Mouse (Mus musculus) heart, postnatal 36 days (tissue): Measurements from ENCODE around the gene Tbc1d25. TPM values are rescaled to one million over a fixed set of nuclear protein-coding genes. Genes with fewer than 3 reads are reported as not detected.

Experiments
- DNase-seq, 2 experiments: peaks; one replicate each; pipeline ENCODE4 v3.0.0; 2021 to 2022
- intact Hi-C: fragments of 180-260 bp; cut with DNase I; formaldehyde crosslinking; loops from one replicate; pipeline ENCODE4 v1.15.1; 2025
- total RNA-seq, 2 experiments: library from RNA; stranded (reverse); gene quantifications; 2 replicates each; pipeline ENCODE4 v1.2.3; 2021

The Tbc1d25 gene
- 1 to 10 TPM; 3.9 to 5.6 TPM for total RNA-seq

DNA sequence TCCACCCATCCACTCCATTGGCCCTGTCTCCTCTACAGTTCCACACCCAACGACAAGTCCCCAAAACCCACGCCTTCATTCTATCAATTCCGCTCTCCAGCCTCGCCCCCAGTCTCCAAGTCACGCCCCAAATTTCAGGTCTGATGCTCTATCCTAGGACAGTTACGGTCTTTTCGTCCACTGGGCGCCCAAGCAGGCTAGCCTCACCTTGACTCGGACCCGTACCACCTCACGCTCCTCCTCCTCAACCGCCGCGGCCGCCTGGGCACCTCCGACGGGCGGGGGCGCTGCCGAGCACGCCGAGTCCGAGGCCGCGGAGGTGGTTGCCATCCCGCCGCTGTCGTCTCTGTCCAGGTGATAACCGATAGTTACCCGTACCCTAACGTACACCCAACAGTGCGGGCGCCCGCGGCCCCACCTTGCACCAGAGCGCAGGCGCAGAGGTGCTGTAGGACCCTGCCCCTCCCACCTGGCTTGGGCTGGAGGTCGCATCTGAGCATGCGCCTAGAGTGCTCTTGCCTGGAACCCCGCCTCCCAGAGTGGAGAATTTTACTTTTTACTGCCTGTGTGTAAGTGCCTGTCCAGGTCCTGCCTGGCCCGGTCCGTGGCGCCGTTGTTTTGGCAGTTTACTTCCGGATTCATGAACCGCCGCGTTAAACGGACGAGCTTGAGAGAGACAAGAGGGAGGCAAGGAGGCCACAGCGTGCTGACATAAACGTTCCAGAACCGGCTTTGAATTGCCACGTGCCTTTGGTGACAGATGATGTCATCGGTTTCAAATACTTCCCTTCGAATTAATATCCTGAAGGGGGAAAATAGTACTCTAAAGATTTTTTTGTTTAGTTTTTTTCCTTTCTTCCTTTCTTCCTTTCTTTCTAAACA lies at the start of gene Tbc1d25:
TSS of gene Tbc1d25 (minus strand) at position 678 of the 882 bp plus-strand sequence.
- DNase-seq = peak; percentile 80 to 83
- intact Hi-C loops = no loop called here

DNA sequence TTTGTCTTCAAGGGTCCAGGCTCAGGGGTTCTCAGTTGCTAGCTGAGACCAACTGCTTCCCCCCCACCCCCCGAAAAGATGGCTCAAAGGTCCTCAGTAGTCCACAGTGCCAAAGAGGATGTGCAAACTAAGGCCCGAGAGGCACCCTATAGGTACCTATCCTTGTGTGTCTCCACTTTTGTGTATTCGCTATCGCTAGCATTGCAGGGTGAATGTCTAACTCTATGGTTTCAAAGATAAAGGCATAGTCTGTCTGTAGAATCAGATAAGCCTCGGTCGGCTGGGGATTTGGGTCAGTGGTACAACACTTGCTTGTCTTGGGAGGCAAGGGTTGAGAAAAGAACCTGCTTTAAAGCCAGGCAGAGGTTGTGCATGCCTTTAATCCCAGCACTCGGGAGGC lies 47.5 kb upstream of the Tbc1d25 start:
- no peak for DNase-seq
- intact Hi-C loops = no loop called here

DNA sequence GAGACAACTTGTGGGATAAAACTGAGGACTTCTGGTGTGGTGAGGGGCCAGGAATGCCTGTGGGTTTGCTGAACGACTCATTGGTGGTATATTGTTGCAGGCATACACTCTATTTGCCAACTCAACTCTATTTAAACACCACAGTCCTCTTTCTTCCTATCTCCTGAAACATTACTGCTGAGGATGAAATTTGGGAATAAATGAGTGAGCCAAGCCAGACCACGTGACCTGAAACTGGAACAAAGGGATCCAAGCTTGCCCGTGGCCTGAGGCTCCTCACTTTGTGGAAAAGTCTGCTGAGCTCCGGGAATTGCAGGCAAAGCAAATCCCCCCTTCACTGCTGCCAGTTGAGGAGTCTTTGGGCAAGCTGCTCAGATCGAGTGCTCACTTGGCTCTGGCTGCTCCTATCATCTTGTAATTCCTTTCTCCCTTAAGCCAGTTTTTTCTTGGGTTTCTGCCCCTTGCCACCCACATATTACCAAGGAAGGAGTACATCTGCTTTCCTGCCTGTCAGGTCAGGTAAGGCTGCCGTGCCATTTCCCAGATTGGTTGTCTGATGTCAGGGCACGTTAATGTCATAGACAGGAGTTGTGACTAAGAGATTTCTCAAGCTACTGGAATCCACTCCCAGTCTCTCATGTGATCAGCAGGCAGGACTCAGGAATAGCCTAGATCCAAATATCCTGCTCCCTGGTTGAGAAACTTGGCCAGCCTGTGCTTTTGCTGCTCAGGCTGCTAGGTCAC lies 46.9 kb upstream of the Tbc1d25 start:
- DNase-seq = no peak
- intact Hi-C loops = no loop called here

DNA sequence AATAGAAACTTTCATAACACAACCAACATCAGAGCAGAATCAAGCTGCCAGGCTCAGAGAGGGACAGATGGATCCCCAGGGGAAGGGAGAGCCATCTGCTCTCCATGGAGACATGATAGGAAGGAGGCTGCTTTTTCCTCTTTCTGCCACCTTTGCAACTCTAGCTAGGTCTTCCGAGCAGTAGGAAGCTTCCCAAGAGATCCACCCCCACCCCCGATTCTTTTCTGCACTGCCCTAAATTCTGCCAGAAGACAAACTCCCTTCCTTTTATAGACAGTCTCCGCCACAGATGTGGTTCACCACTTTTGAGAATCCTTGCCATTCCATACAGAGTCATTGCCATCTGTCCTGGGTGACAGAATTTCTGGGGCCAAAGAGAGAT lies 46.3 kb upstream of the Tbc1d25 start:
- DNase-seq = no peak
- intact Hi-C loops = no loop called here

DNA sequence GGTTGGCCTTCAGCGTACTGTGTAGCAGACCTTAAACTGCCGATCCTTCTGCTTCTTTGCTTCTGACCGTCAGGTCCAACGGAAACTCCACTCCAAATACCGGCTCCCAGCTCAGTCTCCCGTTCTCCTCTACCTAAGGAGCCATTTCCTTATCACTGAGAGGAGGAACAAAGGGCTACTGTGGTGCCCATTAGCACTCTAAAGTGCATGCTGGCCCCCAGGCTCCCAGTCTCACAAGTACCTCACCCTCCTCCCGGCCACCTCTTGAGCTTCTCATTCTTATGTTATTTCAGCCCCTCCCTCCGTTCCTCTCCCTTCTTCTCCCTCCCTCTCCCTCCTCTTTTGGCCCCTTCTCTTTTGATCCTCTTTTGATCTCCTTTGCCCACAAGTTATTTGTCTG lies 43.7 kb upstream of the Tbc1d25 start:
- DNase-seq = no peak
- intact Hi-C loops = no loop called here

DNA sequence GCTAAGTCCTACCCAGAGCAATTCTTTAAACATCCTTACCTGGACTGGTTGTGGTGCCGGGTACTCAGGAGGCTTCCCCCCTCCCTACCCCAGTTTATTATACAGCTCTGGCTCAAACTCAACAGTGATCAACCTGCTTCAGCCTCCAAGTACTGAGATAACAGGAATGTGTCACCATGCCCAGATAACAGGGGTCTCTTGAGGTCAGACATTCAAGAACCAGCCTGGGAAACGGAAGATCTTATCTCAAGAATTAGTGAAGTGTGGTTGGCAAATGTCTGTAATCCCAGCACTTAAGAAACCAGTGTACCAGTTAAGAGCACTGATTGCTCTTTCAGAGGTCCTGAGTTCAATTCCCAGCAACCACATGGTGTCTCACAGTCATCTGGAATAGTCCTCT lies 42.1 kb upstream of the Tbc1d25 start:
- intact Hi-C loops = no loop called here
- DNase-seq = no peak

DNA sequence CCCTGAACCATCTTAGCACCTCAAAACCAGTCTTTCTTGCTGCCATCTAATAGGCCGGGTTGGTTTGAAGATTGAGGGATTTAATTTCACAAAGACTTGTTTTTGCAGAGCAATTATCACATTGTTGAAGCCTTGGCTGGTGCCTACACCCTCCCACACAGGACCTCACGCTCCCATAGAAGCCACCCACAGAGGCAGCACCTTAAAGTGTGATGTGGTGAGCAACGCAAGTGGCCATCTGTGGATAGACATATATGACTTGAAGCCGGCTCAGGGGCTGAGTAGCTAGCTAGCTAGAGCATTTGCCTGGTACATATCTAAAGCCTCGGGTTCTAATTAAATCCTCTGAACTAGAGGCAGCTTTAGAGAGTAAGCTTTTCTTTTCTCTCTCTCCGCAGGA lies 41.4 kb upstream of the Tbc1d25 start:
- intact Hi-C loops = no loop called here

DNA sequence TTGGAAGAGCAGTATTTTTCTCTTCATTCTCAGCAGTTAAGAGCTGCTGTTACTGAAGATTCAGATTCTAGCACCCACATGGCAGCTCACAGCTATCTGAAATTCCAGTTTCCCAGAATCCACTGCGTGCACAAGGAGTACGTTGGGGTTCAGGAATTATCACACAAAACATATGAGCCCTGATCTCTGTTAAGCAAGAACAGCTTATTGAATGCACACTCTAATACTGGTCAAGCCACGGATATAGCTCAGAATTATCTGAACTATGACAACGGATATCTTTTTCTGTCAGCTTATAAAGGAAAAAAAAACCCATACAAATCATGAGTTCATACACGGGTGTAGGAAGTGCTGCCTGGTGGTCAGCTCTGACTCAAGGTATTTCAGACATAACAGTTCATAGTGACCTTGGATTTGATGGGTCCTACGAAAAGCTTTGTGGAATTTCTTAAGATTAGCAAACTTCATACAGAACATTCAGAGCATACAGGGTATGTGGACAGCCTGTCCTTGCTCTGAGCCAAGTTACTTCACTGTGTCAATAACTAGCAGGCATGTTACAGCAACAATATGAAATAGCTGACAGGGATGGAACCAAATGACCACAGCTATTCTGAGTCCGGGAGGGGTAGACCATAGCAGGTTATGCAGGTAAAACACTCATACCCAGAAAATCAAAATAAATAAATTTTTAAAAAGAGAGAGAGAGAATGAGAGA lies 35.7 kb upstream of the Tbc1d25 start:
- intact Hi-C loops = no loop called here
- DNase-seq = no peak

More for the DNA sequence above, 41.4 kb upstream of the Tbc1d25 start:
- no peak for DNase-seq

DNA sequence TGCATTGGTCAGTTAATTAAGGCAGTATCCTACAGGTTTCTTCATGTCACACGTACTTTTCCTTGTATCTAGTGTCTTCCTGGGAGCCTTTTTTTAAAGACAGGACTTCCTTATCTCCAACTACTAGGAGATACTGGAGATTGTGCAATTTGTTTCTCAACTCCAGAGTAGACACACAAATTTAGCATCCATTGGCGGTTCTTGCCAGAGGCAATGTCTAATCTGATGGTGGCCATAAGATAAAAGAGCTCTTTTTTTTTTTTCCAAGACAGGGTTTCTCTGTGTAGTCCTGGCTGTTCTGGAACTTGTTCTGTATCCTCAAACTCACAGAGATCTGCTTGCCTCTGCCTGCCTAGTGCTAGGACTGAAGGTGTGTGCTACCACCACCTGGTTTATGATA lies 33.7 kb upstream of the Tbc1d25 start:
- intact Hi-C loops = no loop called here
- DNase-seq = no peak

DNA sequence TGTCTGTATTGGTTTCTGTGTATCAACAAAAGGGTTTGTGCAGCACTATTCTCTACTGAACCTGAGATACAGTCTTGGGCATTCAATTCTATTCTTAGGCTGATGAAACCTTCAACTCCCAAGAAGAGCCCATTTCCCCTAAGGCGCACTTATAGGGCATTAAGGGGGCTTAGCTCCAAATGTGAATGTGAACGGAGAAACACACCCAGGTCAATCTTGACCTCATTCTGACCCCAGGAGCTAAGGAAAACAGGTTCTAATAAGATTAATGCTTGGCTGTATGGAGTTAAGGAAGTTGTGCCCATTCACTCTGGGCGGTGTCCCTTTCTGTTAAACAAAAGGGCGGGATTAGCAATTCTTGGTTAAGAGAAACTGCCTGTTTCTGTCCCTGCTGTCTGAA lies 31.2 kb upstream of the Tbc1d25 start:
- DNase-seq = no peak
- intact Hi-C loops = no loop called here

DNA sequence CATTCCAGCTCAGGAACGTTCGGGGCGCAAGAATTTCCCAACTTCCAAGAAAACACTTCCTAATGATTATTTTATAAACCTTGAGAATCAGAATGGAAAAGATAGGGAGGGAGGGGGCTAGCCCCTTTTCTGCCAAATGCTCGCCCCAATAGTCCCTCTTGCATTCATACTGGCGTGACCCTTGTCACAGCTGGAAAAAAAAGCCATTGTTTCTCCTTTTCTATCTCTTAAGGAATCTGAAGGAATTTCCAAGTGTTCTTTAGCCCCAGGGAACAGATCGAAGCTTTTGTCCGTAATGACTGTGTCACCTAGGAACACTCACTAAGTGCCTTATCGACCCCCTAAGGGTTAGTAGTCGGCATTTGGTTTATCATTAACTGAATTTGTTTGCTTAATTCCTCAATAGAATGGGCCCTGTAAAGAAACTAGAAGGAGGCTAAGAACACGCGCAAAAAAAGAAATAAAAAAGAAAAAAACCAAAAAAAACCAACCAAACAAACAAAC lies 30.8 kb upstream of the Tbc1d25 start:
- no peak for DNase-seq
- intact Hi-C loops = loop anchor here (1.0 kb wide), 1 partner anchor 13 kb away; the partner anchor contains the start of gene Ebp

DNA sequence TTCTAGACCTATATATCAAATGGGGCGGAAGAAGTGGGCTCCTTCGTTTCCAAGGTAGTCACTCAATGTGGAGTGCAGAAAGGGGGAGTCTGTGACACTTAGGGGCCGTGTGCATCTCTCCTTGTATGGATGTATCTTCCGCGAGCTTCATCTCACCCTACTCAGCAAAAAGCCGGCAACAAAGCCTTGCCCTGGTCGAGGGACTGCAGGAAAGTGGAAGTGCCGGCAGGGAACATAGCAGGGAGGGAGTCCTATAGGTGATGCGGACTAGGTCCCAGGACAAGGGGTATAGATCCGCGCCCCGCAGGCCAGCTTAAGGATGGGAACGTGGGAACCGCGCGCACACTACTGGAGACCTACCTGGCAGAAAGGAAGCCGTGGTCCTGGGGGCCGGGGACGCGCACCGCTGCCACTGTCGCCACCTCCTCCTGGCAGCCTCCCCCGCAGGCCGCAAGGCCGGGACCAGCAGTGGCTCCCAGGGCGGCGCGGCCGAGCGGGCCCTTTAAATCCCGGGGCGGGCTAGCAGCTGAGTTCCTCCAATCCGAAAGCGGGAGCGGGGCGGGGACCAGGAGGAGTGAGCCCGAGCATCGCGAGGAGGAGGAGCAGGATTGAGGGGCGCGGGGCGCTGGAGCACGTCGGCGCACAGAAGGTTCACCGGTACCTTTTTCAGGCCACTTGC lies 30.2 kb upstream of the Tbc1d25 start, which contains the start of gene Porcn:
TSS of gene Porcn (minus strand) at position 511 of the 679 bp plus-strand sequence.
- DNase-seq = peak; percentile 74 to 79
- intact Hi-C loops = loop anchor here (1.0 kb wide), 1 partner anchor 13 kb away; the partner anchor contains the start of gene Ebp

DNA sequence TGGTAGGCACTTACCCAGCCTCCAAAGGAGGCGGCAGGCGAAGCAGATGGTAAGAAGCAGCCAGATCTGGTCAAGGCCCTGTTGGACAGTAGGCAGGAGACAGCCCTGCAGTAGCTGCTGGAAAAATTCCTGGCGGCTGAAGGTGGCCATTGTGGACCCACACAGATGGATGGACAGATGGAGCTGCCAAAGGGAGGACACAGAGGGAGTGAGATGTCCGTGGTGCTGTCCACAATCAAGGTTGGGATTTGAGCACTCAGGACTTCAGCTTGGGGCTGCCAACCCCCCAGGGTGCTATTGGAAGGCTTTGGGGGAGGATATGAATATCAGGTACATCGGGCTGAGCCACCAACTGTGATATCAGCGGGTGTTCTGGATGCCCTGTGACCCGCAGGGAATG lies 29.6 kb upstream of the Tbc1d25 start:
- no peak for DNase-seq
- intact Hi-C loops = no loop called here

DNA sequence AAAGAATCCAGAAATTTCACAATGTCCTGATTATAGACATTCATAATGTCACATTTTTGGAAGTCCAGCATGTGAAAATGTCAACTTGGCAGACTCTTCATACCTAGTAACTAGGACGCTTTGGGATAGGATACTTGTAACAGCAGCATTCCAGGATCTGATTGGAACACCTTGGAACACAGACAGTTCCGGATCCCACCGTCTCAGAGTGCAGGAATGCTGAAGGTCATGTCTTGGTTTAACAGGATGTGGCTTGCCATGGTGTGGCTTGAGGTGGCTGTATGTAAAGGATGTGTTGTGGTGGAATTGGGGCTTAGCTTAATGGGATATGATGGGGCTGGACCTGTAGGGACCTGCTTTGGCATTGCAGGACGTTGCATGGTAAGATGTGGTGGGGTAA lies 29.1 kb upstream of the Tbc1d25 start:
- intact Hi-C loops = no loop called here
- DNase-seq = no peak

DNA sequence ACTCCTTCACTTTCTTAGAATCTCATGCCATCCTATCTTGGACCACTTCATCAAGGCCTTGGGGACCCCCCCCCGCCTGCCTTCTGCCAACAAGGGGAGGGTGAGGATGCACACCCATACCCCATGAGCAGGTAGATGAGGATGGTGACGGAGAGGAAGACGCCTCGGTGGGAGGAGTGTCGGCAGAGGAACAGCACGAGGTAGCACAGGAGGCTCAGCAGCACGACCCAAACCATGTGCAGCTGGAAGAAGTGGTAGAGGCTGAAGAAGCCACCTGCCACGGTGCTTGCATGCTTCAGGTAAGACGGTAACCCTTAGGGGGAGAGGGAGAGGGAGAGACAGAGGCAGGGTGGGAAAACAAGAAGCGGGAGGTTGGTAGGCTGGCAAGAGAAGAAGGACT lies 28.1 kb upstream of the Tbc1d25 start:
- no peak for DNase-seq
- intact Hi-C loops = no loop called here

DNA sequence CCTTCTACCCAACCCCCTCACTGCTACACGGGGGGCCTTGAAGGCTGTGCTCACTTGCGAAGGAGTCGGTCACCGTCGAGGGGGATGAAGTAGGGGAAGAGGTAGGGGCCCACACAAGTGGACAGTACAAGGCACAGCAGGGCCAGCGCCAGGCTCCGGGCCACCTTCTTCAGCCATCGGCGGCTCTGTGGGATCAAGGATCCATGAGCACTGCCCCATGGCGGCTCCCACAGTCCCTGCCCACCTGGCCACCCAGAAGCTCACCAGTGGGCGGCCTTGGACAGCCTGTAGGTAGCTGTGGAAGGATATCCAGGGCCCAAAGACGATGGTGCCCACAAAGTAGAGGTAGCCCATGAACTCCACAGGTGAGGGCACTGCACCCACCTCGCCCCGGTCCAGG lies 27.1 kb upstream of the Tbc1d25 start:
- no peak for DNase-seq
- intact Hi-C loops = no loop called here

DNA sequence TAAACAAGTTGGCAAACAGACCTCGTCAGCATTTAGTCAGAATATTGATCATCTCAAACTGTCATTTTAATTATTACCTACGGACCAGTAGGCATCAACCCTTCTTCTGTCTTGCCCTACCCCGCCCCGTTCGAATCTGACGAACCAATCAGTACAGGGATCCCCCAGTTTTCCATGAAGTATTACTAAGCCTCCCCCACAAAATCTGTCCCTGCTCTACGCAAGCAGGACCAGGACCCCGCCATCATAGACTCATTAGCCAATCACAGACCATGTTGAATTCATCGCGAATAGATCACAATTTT lies 17.4 kb upstream of the Tbc1d25 start, which contains the start of gene Ebp:
TSS of gene Ebp (minus strand) at position 94 of the 305 bp plus-strand sequence.
- intact Hi-C loops = loop anchor here (1.0 to 5.0 kb wide), 2 partner anchors 13 to 59 kb away; partner anchors contain the start of genes Ftsj1 and Porcn
- DNase-seq = no peak

DNA sequence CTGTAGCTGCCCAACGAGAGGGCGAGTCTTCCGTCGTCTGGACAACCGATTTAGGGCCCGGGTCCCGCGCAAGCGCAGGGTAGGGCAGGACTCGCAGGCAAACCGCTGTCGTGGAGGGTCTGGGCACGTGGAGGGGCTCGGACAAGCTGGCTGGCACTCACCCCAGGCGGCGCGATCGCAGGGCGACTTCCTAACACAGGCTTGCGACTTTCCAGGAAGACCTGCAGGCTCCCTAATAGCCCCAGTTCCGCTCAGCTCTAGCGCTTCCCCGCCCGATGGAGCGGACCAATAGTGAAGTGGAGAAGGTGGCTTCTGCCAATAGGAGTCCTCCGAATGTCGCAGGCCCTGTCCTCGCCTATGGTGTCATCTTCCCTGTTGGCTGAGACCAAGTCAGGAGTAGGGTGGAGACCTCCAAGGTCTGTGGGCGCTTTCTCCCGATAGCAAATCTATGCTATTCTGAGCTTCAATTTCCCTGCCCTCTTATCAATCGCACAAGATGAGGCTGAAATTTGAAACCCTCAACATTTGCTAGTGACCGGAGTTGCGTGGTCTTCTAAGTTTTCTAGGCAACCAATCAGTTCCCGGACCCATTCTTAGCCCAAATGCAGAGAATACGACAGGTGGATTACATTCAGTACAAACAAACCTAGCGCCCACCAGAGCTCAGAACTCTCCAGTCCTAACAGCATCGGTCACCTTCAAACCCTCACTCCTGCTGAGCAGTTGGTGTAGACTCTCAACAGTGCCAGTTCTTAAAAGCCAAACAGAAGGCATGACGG lies 16.8 kb upstream of the Tbc1d25 start:
- intact Hi-C loops = loop anchor here (1.0 to 5.0 kb wide), 2 partner anchors 13 to 59 kb away; partner anchors contain the start of genes Ftsj1 and Porcn

DNA sequence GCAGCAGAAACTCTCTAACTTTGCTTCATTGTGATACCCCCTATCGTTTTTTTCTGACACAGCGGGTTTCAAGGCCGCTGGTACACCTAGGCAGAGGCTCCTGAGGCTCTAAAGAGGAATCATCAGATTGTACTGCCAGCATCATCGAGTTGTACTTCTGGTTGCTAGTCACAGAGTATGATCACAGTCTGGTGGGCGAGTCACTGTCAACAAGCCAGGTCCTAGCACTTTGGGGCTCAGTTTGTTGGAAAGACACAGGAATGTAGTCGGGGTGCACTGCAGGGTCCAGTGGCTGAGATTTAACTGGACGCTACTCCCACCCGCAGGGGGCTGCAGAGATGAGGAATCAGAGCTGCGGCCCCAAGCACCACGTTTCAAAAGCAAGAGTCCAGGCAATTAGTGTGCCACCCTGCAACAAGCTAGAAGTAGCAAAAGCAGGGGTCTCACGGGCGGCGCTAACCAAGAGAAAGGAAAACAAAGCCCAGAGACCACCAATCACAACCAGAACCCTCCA lies 16.2 kb upstream of the Tbc1d25 start:
- intact Hi-C loops = loop anchor here (5.0 kb wide), 1 partner anchor 60 kb away; the partner anchor contains the start of gene Ftsj1
- DNase-seq = peak in 1 of 2 experiments; percentile 9

More for the DNA sequence above, 16.8 kb upstream of the Tbc1d25 start:
- DNase-seq = peak; percentile 71
